13 mouse cellular contexts compared by ENCODE assay signal in the genomic region with DNA sequence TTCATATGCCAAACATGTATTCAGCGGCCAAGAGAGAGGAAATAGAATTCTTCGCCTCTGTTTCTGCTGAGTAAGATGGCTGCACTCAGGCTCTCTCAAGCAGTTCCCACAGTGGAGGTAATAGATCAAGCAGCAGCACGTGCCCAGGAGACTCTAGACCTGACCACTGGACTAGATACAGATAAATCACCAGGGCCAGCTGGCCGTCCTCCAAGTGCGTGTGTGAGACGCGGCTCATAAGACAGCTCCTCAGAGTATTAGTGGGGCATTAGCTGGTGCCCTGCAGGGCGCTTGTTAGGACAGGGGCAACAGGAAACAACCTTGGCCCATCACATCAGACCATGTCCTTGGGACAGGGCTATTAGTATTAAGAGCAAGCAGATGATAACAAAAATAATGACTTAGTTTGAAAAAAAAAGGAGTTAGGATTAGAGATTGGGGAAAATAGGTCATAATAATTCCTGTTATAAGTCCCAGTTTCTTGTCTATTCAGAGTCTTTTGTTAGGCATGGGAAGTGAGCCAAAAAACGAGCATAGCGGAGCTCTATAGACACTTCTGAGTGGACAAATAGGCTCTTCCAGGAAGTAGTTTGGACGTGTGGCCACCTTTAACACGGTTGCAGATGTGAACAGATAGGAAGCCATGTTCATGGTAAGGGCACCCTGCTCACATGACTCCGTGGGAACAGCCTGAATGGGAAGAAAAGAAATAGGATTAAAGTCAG. TPM values are rescaled to one million over a fixed set of nuclear protein-coding genes. Genes with fewer than 3 reads are reported as not detected.
A peak's percentile ranks its signal among the peaks of the same experiment; 100 is the strongest.
DNase-seq lines count a peak whose midpoint lies in the region; ATAC-seq and TF ChIP-seq lines count a peak whose summit lies in the region.
"Had no signal": no experiment of that assay in that cellular context is flagged by ENCODE, and none has a peak within 500 bp of the region (broad histone marks: within the 10 kb centered on the region; RNA-seq: fewer than 3 reads in every experiment).

No protein-coding gene starts in this region.

- WGBS in kidney, adult 2 months: 43% methylated on average over 13 of the region's 13 CpGs
- WGBS in kidney, embryonic 16.5 days: 45% methylated on average over 13 of the region's 13 CpGs
- 83% methylated on average over 13 of the region's 13 CpGs for WGBS in thymus, adult 2 months

- ATAC-seq in kidney, embryonic 16.5 days (ENCODE audit: low FRiP score, low TSS enrichment): no peak
- no peak for ATAC-seq in erythroid progenitor cell, adult 5-6 weeks (replicated peaks; ENCODE audit: low FRiP score, poor library complexity, severe bottlenecking)

- H3K36me3 ChIP-seq in kidney, adult 2 months (ENCODE audit: control insufficient read depth, insufficient read depth, low read length): no peaks in the 10 kb centered on the region
- H3K36me3 ChIP-seq in kidney, embryonic 16.5 days (ENCODE audit: insufficient read depth, low read length): no peaks in the 10 kb centered on the region
- no peaks in the 10 kb centered on the region for H3K36me3 ChIP-seq in thymus, adult 2 months (ENCODE audit: control insufficient read depth, insufficient read depth, low read length)
- H3K36me3 ChIP-seq: embryonic facial prominence, embryonic 15.5 days had no signal

- TF ChIP-seq CTCF in kidney, adult 2 months (conservative IDR thresholded peaks at IDR 0.05; ENCODE audit: insufficient read depth, insufficient read length, low read depth, low read length): no peak
- TF ChIP-seq CTCF in thymus, adult 2 months (IDR thresholded peaks at IDR 0.05; ENCODE audit: borderline replicate concordance, control insufficient read depth, extremely low read depth, insufficient read depth, low read length, poor library complexity): no peak

- no peak overlapping the region for H3K4me3 ChIP-seq in kidney, adult 2 months (ENCODE audit: insufficient read depth, low read depth, low read length)
- no peak overlapping the region for H3K4me3 ChIP-seq in kidney, embryonic 16.5 days (ENCODE audit: low read length)
- H3K4me3 ChIP-seq in thymus, adult 2 months (ENCODE audit: control insufficient read depth, insufficient read depth, low read length): no peak overlapping the region
- H3K4me3 ChIP-seq: embryonic facial prominence, embryonic 15.5 days; left cerebral cortex, adult 2 months had no signal

- peak; percentile 46 to 47 for DNase-seq in cerebellum, postnatal 10 days
- DNase-seq in cerebellum, adult 8-10 months: no peak
- DNase-seq in kidney, adult 2 months: peak; percentile 61
- DNase-seq in adrenal gland, postnatal 25 days: peak; percentile 83
- DNase-seq in kidney, postnatal 4 days: peak; percentile 30 to 46
- no peak for DNase-seq in thymus, adult 2 months
- DNase-seq: cerebellum, adult 9-11 months; liver; lung, postnatal 14 days had no signal

- TF ChIP-seq POLR2A in kidney, adult 2 months (IDR thresholded peaks at IDR 0.05; ENCODE audit: low read depth, low read length): no peak
- TF ChIP-seq POLR2A in thymus, adult 2 months (IDR thresholded peaks at IDR 0.05; ENCODE audit: control insufficient read depth, extremely low read depth, insufficient read depth, low read length, poor library complexity): no peak

- no peaks in the 10 kb centered on the region; the same call in 1 of the 2 replicates for H3K4me1 ChIP-seq in kidney, adult 2 months (ENCODE audit: control insufficient read depth, insufficient read depth, low read length)
- peaks cover 16% of the 10 kb centered on the region for H3K4me1 ChIP-seq in kidney, embryonic 16.5 days (ENCODE audit: insufficient read depth, low read length)
- H3K4me1 ChIP-seq in thymus, adult 2 months (replicated peaks; ENCODE audit: control insufficient read depth, insufficient read depth, low read length): peaks cover 6% of the 10 kb centered on the region

- no peak overlapping the region for H3K4me2 ChIP-seq in kidney, embryonic 16.5 days (replicated peaks; ENCODE audit: low read depth, low read length)
- H3K4me2 ChIP-seq: embryonic facial prominence, embryonic 15.5 days had no signal

- no peaks in the 10 kb centered on the region for H3K27me3 ChIP-seq in kidney, adult 2 months (replicated peaks; ENCODE audit: control insufficient read depth, insufficient read depth, low read length)
- 0 out of 2 replicates have a peak, but pooled peaks cover 3% of the 10 kb centered on the region for H3K27me3 ChIP-seq in kidney, embryonic 16.5 days (ENCODE audit: insufficient read depth, low read length)
- H3K27me3 ChIP-seq in thymus, adult 2 months (ENCODE audit: control insufficient read depth, insufficient read depth, low read length): peaks cover 3% of the 10 kb centered on the region
- H3K27me3 ChIP-seq: embryonic facial prominence, embryonic 15.5 days had no signal

- no peak overlapping the region for H3K27ac ChIP-seq in kidney, adult 2 months (ENCODE audit: insufficient read depth, low read depth, low read length)
- H3K27ac ChIP-seq in kidney, embryonic 16.5 days (ENCODE audit: low read length): no peak overlapping the region
- no peak overlapping the region for H3K27ac ChIP-seq in thymus, adult 2 months (ENCODE audit: control insufficient read depth, insufficient read depth, low read length)
- H3K27ac ChIP-seq: embryonic facial prominence, embryonic 15.5 days; left cerebral cortex, adult 2 months had no signal

- H3K9me3 ChIP-seq in kidney, embryonic 16.5 days (ENCODE audit: low read length): no peaks in the 10 kb centered on the region
- H3K9me3 ChIP-seq: embryonic facial prominence, embryonic 15.5 days had no signal

- no peak overlapping the region for H3K9ac ChIP-seq in kidney, embryonic 16.5 days (replicated peaks; ENCODE audit: low read length)
- H3K9ac ChIP-seq: embryonic facial prominence, embryonic 15.5 days had no signal

RNA-seq across cellular contexts. Expression of gene Lypd6, which starts 3.5 kb away (rescaled TPM):
- polyA plus RNA-seq in kidney, adult 2 months (2012; rRNA removed): 10.9 and 12.0 TPM in 2 replicates
- polyA plus RNA-seq in kidney, embryonic 16.5 days (2015; fragmentation: Nextera tagmentation; extraction: Ambion mirVana): 12.5 and 14.1 TPM in 2 replicates
- 11.7 and 23.3 TPM in 2 replicates for total RNA-seq in adrenal gland, postnatal 25 days (2021)
- total RNA-seq in erythroid progenitor cell, adult 5-6 weeks (2015; ENCODE audit: low replicate concordance): not detected in 2 replicates
- not detected in 2 replicates for total RNA-seq in erythroid progenitor cell, adult 5-6 weeks (2017; ENCODE audit: low replicate concordance)
- 0.56 and 1.2 TPM in 2 replicates for polyA plus RNA-seq in thymus, adult 2 months (2012; rRNA removed)

Comparison
In these comparisons a context has a peak if more than half of its experiments do, and no peak if none do; other contexts are left out.
1. DNase-seq: peak in cerebellum, postnatal 10 days (2 of 2), kidney, adult 2 months (single experiment), adrenal gland, postnatal 25 days (single experiment) and kidney, postnatal 4 days (2 of 2); none in cerebellum, adult 8-10 months (single experiment) and thymus, adult 2 months (single experiment).